Mouse (Mus musculus) CH12.LX (cell line): Measurements from ENCODE around the gene Ppara.

Experiments used
- JUND ChIP-seq: conservative IDR thresholded peaks from 2 replicates; pipeline ENCODE4 v1.6.1; 2011; ENCODE audit warnings: low read depth, low read length, improper control_type of control experiment
- TBP ChIP-seq: conservative IDR thresholded peaks from 2 replicates; pipeline ENCODE4 v1.6.1; 2011; ENCODE audit warnings: low read depth, low read length, improper control_type of control experiment

GRCm38 (mm10) chr15:85747951-85748350 lies 13.2 kb downstream of the Ppara start:
- TF ChIP-seq TBP: no peak
- TF ChIP-seq JUND: no peak
